Mouse (Mus musculus) retina, postnatal 1 day (tissue): ENCODE results near the gene Camk1.

Experiments
- DNase-seq: peaks from one replicate; pipeline ENCODE4 v3.0.0-alpha.2; 2012

The Camk1 gene

DNA sequence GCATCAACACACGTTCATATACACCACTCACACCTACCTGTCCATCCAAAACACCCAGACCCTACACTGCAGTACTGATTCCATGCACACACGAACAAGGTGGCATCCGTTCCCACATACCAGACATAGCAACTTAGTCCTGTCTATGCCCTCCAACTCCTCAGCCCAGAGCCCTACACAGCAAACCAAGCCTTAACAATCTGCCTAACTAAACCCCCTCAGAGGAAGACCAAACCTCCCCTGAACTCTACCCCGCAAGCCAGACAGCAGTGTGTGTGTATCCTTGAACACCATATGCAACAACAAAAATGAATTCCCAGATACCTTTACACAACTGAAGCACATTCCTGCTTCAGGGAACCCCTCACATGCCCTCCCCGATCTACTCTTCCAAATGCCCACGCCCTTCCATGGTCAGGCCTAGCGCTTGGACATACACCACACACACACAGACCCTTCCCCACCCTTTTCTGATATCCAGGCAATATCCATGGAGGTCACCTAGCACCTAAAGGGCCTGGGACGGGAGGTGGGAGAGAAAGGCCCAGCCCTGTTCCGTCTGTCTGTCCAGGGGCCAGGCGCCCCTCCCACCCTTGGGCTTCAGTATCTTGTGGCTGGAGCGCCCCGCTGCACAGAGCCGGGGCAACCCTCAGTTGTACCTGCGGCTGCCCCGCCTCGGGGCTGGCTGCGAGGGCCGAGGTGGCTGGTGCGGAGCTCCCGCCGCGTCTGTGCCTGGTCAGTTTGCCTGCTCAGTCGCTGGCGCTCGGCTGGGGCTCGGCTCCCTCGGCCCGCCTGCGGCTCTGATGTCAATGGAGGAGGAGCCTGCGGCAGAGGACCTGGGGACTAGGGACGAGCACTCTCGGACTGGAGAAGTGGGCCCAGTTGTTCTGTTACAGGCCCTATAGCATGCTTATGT lies at the start of gene Camk1:
Gene Camk1, minus strand, starts transcription at position 808 of the 916 bp plus-strand sequence.
- peak; percentile 76 for DNase-seq

DNA sequence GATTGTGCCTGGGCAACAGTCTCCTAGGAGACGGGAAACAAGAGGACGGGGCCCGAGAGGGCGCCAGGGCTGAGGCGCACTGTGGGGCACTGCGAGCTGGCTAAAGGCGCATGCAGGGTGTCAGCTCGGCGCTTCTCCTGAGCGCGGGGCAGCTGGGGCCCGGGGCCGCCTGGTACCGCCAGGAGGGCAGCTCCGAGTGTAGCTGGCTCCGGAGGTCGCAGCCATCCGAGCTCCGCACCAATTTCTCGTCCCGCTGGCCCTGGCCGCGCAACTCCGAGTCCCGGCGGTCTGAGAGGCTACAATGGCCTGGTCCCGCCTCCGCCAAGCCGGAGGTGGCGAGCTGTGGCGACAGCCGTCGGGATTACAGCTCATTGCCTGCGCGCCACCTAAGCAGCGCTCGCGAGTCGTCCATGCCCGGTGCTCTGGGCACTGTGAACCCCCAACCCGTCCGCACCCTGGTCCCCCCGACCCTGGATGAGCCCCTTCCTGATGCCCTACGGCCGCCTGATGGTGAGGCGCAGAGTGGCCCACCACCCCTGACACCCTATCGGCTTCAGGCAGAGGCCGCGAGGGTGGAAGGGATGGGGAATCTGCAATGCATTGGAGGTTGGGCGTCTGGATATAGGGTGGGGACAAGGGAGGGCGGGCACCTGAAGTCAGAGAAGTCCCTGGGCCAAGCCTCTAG lies 48.7 kb upstream of the Camk1 start:
- peak; percentile 83 for DNase-seq

GRCm38 (mm10) chr6:113392015-113392386 lies 48.2 kb upstream of the Camk1 start:
- DNase-seq = no peak

DNA sequence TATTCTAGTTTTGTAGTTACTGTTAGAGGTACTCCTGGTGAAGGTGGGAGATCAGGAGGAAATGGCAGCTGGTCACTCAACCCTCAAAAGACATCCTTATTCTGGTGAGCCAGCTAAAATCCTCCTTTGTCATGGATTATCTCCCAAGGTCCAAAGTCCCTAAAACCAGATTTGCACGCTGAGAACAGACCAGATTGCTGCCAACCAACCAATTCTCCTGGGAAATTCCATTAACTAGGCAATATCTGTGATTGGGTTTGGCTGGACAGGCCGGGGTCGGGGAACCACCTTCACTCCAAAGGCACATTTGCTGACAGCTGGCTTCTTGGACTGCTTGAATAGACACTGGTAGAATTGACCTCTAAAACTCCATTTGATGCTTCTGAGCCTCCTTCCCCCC lies 46.9 kb upstream of the Camk1 start:
- no peak for DNase-seq

DNA sequence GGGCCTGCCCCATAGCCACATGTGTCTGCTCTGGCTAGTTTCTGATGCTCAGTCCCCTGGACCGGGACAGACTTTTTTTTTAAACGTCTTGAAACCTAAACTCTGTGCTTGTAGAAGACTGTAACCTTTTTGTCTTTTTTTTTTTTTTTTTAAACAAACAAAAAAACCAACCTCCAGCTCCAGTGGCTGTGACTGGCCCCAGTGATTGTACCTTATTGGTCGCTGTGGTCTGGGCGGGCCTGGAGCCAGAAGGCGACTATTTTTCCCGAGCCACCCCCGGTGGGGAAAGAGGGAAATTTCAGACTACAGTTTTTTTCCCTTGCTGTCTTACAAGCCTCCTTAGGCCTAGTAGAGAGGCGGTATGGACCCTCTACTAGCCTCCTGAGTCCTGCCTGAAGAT lies 45.2 kb upstream of the Camk1 start, which contains the start of gene Ttll3:
Gene Ttll3, plus strand, starts transcription at position 301 of the 400 bp plus-strand sequence.
- no peak for DNase-seq

DNA sequence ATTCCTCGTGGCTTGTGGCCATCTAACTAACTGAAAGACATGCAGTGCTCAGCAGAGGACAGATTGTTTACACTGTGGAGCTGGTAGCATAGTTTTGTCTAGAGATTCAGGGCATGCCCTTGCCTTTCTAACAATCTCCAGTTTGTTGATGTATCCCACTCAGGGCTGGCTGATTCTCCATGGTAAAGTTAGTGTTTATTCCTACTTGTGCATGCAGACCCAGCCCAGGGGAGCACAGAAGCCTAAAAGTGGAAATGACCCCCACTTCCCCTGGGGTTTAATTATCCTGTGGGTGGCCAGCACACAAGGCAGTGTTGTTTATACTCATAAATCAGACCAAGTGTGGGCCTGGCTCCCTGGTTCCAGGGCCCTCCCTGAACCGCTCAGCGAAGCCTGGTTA lies 42.2 kb upstream of the Camk1 start:
- no peak for DNase-seq

DNA sequence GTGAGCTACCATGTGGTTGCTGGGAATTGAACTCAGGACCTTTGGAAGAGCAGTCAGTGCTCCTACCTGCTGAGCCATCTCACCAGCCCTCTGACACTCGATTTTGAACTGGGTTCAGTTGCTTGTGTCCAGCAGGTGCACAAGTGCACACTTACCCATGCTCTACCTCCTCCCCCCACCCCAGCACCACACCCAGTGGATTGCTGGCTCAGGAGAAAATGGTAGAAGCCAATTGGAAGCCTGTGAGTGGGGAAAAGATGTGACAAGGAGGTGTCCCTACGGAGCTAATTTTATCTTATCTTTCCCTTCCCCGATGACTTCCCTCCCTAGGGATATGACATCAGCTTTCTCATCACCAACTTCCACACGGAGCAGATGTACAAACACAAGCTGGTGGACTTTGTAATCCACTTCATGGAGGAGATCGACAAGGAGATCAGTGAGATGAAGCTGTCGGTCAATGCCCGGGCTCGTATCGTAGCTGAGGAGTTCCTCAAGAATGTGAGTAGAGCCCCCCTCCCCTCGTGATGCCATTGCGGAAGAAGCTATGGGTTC lies 41.5 kb upstream of the Camk1 start:
- DNase-seq = no peak

DNA sequence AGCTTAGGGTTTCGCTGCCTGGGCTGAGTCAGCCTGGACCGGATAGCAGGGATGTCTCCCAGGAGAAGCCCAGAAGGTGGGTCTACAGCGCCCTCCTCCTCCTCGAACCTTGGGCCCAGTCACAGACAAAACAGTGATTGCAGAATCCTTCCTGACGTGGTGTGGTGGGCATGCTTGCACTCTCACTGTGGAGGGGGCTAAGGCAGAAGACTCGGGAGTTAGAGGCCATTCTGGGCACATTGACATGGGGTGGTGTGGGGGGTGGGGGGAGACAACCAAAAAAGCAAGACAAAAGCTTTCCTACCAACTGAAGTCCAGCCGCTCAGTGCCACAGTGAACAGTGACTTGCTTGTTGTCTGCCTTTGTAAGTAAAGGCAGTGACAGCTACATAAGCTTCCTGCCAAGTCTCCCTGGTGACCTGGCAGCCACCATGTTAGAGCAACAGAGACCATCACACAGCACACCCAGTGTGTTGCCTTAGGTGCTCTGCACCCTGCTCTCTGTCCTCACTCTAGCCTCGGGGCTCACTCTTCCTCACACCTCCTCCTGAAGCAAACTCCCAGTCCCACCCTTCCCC lies 40.7 kb upstream of the Camk1 start:
- DNase-seq = no peak

- no peak for DNase-seq
Observed at GRCm38 (mm10) chr6:113380480-113380879, 36.7 kb upstream of the Camk1 start.

GRCm38 (mm10) chr6:113379246-113379645 lies 35.5 kb upstream of the Camk1 start:
- no peak for DNase-seq

DNA sequence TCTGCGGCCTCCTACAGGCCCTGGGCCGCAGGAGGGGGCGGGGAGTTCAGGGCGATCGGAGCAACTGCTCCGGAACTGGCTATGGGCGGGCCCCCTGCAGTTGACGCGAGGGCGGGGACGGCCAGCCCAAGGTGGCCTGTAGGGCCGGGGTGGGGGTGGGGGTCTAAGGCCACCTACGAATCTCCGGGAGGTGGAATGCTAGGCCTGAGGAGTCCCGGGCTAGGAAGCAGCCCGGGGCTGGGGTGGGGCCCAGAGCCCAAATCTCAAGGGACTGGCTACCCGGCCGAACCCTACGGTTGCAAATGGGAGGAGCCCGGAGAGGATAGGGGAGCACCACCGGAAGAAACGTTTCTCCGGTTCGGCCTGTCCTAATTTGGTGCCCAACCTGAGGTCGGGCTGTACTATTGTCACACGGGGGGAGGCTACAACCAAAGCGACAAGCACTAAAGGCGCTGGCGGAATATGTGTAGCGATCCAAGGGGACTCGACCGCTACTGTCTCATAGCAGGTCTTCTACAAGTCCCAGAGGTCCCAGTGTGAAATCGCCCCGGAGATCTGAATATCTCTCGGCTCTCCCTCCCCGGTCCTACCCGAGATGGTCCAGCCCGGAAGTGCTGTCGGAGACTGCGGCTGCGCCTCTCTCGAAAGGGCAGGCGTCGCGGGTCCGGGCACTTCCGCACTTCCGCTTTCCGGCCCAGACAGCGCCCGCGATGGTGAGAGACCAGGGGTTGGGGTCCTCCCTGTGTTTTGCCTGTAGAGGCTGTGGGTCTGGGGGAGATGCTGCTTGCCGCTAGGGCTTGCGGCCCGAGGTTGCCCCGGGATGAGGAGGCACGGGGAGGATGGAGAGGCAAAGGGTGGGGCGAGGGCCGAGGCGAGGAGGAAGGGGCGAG lies 34.0 kb upstream of the Camk1 start, which contains the start of the genes Tada3 and Arpc4:
Gene Tada3, minus strand, starts transcription at position 388 of the 890 bp plus-strand sequence.
Gene Arpc4, plus strand, starts transcription at position 620 of the 890 bp plus-strand sequence.
- DNase-seq = peak; percentile 98

DNA sequence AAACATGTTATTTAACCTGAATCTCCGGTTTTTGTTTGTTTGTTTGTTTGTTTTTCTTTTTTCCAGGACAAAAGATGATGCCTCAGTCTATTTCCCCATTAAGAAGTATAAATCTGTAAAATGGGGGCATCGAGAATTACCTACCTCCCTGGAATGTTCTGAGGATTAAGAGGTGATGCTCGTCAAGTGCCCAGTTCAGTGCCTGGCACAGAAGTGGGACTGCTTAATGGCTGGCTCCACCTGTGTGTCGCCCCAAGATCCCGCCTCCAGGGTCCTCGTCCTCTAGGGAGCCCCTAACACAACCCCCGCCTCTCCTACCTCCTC lies 33.4 kb upstream of the Camk1 start:
- no peak for DNase-seq

DNA sequence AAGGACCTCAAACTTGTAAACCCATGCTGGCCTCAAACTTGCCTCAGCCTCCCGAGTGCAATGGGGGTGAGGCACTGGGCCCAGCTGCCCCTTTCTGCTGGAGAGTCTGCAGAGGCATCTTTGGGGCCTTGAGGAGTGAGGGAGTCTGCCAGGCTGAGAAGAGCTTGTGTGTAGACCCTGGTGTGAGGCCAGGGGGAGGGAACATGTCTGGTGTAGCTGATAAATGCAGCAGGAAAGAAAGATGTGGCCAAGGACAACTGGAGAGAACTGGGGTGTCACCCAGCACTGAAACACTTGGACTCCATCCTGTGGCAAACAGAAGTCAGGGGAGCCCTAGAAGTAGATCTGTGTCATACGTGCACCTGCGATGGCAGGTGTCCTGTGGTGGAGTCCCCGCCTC lies 29.7 kb upstream of the Camk1 start:
- DNase-seq = no peak

DNA sequence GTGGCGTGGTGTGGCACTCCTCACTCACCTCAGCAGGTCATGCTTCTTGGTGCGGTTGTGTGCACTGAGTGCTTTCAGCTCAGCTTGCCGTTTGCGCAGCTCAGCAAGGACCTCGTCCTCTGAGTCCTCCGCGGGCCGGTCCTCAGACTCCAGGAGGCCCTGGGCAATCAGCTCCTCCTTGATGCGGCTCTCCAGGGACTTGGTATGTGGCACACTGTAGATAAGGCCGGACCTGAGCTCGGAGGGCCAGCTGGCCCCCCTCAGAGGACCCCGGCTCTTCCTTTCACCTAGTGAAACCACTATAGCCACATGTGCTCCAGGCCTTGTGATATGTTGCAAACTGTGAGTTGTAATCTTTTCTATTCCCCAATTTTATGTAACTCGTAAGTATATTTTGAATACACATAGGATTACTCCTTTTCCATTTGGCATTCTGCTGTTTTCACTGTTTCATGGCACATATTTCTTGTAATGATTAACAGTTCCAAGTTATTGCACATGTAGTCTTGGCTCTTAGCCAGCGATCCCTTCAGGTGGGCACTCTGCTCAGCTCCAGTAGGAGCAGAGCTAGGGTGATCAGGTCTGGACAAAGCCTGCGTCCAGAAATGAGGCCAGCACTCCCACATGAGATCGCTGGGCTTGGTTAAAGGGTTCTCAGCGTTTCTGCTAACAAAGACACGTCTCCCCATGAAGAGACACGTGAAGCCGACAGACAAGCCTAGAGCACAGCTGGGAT lies 26.6 kb upstream of the Camk1 start:
- no peak for DNase-seq

DNA sequence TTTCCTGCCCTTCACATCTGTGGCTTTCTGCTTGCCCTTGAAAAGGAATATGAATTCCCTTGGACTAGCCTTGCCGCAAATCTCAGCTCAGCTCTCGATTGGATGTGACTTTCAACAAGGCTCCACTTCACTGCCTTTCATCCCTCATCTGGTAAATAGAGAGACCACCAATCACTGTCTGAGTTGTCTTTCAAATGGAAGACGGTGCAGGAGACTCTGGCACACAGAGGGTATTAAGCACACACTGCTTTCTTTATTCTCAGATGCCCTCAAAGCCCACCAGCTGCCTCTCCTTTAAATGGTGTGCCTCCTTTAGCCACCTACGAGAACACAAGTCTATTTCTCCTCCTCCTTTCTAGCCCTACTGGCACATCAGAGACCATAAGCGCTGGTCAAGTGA lies 24.8 kb upstream of the Camk1 start:
- no peak for DNase-seq

- no peak for DNase-seq
Observed at GRCm38 (mm10) chr6:113368124-113368523, 24.3 kb upstream of the Camk1 start.

DNA sequence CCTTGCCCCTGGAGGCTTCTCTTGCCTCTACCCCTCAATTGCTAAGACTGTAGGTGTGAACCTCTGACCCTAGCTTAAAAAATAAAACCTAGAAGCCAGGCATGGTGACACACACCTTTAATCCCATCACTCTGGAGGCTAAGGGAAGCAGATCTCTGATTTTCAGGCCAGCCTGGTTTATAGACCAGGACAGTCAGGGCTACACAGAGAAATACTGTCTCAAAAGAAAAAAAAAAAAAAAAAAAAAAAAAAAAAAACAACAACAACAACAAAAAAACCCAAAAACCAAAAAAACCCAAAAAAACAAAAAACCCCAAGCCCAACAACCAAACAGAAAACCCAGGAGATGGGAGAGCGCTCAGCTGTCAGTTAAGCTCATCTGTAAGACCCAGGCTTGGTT lies 23.8 kb upstream of the Camk1 start:
- no peak for DNase-seq

- no peak for DNase-seq
Observed at GRCm38 (mm10) chr6:113366639-113367038, 22.9 kb upstream of the Camk1 start.

- no peak for DNase-seq
Observed at GRCm38 (mm10) chr6:113364518-113365135, 20.8 kb upstream of the Camk1 start.

- no peak for DNase-seq
Observed at GRCm38 (mm10) chr6:113362241-113362640, 18.5 kb upstream of the Camk1 start.

- DNase-seq = no peak
Observed at GRCm38 (mm10) chr6:113361476-113361875, 17.7 kb upstream of the Camk1 start.
